Mouse (Mus musculus) cerebellum, adult 8-10 months (tissue): ENCODE results near the gene P2ry1.
A peak's percentile ranks its signal among the peaks of the same experiment; 100 is the strongest.

Source experiments
- DNase-seq: peaks from one replicate; pipeline ENCODE4 v3.0.0; 2022

Gene P2ry1

DNA sequence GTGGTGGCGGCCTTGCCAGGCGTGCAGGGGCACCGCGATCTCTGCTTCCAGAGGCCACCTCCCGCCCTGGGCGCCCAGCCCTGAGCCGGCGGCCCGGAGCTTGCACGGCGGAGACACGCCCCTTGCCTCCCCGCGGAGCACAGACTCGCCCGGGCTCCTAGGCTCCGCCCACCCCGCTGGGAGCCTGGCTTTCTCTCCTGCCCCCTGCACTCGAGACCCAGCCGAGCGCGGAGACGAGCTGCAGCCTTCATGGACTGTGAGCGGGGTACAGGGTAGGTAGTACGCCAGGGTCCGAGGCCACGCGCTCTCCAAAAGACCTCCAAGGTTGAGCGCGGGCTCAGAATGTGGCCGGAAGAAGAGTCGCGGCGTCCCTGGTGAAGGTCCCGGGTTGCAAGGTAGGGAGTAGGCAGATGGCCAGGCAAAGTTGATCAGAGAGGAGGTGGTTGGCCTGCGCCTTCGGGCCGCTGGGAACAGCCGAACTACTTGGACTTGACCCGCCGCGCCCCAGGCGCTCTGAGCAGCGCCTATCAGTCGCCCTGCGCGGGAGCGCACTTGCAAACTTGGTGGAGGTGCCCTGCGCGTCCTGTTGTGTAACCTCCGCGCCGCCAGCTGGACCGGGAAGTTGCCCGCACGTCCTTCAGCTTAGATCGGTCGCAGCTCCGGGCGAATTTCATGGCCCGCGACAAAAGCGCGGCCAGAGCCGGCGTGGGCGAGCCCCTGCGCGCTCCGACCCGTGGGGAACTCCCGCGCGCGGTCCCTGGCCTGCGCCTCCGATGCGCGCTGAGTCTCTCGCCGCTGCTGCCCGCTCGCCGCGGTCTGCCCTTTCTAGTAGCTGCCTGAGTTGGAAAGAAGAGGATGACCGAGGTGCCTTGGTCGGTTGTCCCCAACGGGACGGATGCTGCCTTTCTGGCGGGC lies at the start of gene P2ry1:
P2ry1 (plus strand) TSS at position 209 of the 915 bp plus-strand sequence.
- peak; percentile 10 for DNase-seq

DNA sequence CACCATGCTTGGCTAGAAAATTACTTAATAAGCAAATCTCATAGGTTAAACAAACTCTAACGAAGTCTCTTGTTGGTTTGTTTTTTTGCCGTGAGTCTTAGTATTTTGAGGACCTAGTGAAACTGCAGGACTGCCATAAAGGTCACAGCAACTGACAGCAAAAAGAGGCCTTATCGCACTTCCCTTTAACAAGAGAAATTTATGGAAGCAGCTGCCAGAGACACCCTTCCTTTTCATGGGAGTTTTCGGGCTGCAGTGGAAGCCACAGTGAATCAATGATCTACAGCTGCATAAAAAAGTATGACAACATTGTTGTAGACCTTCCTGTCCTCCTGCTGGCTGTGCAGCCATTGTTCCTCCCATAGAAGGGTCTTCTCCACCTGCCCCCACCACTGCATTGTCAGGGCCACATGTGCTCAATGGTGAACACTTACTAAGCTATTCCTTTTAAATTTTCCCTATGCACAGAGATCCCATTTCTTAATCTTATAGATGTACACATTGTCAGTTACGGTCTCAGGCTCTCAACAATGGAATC lies 49.3 kb upstream of the P2ry1 start:
- no peak for DNase-seq

DNA sequence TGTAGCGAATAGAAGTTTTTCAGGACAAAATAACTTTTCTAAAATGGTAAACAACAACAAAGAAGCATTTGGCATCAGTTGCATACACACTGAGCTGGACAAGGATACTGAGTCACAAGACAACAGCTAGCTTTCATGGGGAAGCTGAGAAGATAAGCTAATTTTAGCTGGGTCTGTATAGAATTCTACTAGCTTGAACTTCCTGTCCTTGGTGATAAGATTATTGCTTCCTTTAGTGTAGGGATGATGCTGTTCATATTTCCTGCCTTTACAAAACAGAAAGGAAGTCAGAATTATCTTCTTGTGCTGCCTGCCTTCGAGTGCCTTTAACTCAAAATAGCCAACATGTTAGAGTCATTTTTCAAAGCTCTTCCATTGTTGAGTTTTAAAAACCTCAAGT lies 48.5 kb upstream of the P2ry1 start:
- DNase-seq, result no peak

DNA sequence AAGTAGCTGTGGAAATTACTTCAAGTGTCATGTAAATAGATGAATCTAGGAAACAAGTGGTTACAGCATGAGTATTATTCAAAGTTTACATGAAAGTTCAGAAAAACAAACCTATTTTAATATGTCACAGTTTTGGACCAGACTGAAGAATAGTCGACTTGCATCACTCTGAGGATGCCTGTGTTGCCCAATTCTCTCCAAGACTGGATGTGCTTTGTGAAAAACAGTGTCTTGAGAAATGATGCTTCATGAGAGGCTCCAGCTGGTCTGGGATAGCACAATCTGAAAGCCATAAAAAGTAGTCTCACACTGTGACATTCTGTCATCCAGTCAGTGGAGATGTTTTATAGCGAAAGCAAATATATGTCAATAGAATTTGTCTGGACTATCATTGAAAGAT lies 43.8 kb upstream of the P2ry1 start:
- DNase-seq, result no peak

DNA sequence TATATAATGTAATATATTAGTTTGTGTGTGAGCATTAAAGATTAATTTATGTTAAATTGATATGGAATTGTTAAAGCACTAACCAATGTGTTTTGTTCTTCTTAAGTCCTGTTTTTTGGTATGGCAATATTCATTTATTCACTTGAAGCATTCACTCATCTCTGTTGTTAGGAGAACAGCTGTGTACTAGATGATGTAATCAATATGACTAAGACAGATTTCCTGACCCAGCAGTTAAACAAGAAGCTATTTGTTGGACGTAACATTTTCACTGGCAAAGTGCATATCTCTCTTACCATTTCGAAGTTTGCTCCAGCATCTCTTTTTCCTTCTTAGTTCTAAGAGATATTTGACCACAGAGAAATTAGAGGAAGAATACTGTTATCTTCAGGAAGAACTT lies 37.5 kb upstream of the P2ry1 start:
- DNase-seq, result no peak

DNA sequence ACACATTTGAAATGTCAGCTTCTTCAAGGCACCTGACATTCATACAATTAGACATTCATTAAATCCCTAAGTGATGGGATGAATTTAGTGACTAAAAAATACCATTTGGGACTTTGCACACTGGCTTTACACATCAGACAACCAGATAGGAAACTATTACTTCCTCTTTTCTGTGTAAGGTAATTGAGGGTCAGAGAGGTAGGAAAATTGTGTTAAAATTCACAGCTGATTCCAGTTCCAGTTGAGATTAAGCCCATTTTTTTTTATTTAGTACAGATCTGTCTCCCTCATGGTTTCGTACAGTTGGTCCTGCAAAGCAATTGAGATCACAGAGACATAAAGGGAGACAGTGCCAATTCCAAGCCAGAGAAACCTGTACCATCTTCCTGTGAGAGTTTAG lies 27.7 kb upstream of the P2ry1 start:
- no peak for DNase-seq

DNA sequence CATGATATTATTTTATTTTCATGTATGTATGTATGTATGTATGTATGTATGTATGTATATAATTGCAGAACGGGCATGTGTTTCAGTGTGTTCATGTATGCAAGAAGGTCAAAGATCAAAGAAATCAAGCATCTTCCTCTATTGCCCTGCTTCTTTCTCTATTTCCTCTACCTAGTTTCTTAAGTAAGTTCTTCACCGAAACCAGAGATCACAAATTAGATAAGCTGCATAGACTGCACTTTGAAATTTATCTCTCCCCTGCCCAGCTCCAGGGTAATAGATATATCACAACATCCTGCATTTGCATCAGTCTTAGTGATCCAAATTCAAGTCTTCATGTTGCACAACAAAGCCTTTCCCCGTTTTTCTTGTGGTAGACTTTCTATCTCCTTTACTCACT lies 20.5 kb upstream of the P2ry1 start:
- no peak for DNase-seq

DNA sequence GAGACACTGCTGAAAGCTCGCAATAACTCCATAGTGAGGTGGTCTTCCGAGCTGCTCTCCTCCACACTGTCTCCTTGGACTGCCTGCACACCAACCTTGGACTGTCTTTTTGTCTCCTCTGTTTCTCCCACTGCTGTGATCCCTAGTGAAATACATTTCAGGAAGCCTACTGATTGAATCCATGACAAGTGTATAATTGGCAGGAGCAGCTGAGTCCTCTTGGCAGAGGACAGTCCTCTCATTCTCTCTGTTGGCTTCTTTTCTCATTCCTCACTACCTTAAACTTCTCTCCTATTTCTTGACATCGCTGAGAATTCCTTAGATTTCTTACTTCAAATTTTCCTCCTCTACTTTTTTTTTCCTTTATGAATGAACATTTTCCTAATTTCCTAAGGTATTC lies 4.5 kb upstream of the P2ry1 start:
- no peak for DNase-seq

DNA sequence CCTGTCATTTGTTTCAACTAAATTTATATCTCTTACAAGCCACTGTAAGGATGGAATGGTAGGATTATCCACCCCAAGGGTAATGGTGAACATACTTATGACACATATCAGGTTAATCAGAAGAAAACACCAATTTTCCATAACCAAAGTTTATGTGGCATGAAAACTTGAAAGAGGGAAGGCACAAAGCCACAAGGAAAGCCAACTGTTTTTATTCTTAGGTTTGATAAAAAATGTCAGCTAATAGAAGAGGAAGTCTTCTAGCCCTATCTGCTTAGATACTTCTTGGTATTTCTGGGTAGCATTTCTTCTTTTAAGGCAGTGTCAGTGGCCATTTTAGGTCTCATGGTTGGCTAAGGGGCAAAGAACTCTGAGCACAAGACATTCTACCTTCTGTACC lies 2.9 kb upstream of the P2ry1 start:
- no peak for DNase-seq

DNA sequence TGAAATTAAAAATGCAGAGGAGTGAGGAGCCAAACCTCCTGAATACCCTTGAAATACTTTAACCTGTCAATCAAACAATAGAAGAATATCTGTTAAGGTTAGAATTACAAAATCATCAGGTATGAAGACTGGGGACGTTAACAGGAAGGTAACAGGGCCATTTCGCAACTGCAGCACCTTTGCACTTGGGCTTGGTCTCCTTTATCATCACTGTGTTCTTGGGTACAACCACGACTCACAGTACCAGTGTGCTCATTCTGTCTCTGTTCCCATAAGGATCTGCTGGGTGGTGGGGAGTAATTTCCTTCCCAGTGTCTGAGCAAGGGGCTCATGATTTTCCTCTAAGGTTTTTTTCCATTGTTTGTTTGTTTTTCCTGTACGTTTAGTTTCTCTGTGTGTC lies 1.8 kb upstream of the P2ry1 start:
- DNase-seq, result no peak

DNA sequence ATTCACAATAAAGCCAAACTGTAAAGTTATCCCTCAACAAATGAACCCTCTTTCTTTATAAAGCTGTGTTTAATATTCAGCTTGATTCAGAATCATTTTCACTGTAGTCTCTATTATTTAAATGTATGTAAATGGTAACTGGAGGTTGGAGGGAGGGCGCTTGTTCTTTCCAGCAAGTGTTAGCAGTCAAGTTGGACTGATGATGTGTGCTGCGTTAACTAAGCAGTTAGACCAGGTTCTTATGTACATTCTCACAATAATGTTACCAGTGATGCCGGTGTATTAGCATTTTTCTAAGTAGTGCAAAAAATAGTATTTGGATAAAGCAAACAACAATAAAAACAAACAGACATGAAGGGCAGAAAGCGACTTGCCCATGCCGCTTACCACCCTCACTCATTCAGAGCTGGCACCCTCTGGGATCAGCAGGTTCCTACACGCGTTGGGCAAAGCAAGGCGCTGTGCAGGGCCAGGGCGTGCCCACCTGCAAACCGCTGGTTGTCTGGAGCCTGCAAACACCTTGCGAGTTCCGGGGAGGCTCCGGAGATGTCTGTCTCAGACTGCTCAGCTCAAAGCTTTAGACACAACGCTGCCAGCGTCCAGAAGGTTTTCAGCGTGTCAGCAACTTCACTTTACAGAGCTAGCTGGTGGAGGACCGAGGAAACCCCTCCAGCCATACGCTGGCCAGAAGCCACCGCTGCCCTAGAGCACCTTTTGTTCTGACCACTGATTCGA lies 576 bp upstream of the P2ry1 start:
- no peak for DNase-seq

DNA sequence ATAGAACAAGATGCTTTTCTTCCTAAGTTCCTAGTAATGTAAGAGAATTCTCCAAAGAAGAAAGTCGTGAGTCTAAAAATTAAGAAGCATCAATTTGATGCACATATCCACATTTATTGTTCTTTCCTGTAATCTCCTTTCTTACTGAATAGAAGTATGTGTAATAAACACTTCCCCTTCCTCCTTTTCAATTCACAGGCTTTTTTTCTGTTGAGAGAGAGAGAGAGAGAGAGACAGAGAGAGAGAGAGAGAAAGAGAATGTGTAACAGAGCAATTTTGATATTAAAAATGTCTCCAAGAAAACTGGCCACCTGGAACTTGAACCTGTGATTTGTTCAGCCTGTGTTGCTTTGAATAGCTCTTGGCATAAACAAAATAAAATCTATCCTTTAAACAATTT lies 2.0 kb downstream of the P2ry1 start:
- no peak for DNase-seq

DNA sequence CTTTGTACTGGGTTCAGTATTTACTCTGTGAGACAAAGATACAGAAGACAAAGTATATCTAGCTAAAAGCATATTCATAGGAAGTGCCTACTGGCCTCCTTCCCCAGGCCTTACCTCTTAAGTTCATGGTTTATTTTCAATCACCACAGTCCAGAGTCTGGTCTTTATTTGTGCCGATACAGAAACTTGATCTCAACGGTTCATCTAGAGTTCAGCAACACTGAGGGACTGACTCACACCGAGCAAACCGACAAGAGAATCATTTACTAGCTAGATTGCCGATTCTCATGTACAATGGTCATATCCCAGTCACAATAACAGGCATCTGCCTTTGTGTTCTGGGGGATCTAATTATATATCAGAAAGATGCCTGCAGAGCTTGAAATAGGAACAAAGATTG lies 9.1 kb downstream of the P2ry1 start:
- no peak for DNase-seq

DNA sequence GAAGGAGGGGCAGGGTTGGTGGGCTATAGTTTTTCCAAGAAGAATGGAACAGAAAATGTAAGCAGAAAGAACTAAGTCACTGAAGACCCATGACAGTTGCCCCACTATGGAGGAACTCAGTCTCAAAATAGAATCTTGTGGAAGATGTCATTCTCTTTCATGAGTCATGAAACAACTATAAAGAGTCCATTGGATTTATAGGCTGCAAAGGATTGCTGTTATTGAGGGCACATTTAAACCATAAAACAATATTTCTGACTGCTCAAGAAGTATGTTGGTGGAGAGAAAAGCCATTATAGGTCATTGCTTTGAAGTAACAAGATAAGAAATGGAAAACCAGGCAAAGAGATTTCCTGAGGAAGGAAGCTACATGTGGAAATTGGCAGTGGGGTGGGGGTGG lies 10.0 kb downstream of the P2ry1 start:
- no peak for DNase-seq

DNA sequence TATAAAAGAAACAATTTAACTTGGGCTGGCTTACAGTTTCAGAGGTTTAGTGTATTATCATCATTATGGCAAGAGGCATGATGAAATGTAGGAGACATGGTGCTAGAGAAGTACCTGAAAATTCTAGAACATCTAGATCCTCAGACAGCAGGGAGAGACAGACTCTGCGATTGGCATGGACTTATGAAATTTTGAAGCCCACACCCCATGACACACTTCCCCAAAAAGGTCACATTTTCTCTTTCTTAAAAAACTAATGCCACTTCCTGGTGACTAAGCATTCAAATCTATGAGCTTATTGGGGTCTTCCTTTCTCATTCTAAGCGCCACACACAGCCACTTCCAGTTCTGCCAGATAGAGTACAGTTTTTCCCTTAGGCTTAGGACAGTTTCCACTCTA lies 14.1 kb downstream of the P2ry1 start:
- DNase-seq, result no peak

DNA sequence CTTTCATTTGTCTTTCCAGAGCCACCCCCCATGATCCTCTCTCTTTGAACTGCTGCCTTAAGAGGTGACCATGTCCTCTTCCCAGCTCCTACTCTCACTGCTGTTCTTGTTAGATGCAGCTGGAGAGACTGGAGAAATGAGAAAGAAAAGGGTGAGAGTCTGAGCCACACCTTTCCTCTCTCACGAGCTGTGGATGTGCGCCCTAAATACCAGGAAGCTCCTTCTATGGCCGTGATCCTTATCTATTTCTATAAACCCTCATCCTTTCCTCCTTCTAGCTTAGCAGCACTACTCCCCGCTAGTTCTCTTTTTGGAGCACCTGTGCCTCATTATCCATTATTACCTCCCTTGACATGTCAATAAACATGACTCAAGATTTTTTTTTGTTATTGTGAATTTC lies 29.5 kb downstream of the P2ry1 start:
- DNase-seq, result no peak

DNA sequence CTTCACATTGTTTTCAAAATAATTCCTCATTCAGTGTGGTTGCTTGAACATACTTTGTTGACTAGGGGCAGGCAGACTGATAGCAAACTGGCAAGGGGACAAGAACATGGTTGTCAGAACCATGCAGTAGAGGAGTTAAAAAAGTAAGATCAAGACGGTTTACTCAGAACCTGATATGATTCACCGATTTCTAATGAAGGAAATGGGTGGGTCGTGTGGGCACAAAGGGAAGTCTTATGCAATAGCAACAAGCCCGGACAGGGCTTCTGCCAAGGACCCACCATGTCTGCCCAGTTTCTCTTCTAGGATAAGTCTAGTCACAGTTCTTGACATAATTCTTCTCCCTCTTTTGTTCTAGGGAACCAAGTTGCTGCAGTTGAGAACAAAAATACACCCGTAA lies 33.0 kb downstream of the P2ry1 start:
- no peak for DNase-seq

DNA sequence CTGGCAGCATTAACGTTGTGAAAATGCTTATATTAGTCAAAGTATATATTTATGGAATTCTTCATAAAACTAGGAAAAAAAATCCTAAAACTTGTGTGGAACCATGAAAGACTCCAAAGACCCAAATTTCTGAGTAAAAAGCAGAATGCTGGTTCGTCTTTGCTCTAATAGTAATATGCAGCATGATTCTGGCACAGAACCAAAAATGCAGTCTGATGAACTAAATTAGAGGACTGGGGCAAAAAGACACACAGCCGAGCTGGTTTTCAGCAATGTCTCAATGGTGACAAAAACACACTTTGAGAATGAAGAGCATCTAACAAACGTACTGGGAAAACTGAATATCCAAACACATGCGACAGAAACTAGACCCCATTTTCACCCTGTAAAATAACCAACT lies 37.3 kb downstream of the P2ry1 start:
- DNase-seq, result no peak

DNA sequence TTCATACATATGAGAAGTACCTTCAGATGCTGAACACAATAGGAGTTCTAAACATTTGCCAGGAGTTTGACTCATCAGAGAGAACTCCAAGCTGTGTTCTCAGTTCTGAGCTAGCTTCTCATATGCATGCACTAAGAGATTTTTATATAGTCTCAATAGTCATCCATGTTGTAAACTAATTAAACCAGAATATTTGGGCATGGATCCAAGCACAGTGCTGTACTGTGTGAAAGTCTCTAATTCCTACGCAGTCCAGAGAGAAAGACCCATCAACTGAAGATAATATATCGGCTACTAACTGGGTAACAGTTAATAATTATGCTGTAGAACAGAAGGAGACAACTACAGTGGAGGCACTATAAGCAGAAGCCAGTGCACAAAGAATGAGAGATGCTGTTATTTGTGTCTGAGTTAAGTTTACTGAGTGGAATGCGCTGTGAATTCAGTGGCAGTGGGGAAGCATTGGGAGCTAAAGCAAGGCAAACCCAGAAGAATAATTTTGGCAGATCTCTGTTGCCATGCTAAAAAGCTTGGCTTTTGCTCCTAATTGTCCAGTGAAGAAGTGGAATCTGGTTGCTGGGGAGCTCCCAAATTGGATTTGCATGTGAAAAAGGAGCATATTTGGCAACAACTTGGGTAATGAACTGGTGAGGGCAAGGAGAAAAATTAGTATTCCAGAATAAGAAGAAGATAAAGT lies 47.5 kb downstream of the P2ry1 start:
- no peak for DNase-seq
